Mouse (Mus musculus): ENCODE measurements around the gene Ptprk. TPM values are rescaled to one million over a fixed set of nuclear protein-coding genes. Genes with fewer than 3 reads are reported as not detected.

Gene Ptprk
- polyA plus RNA-seq, 1 experiment from 2014 or later: 22.1 TPM

GRCm38 (mm10) chr10:28366065-28366677 is 291.6 kb downstream of the Ptprk start:
- WGBS: 78% methylated on average over 5 of the region's 5 CpGs
- no peak overlapping the region for H3K4me3 ChIP-seq
- H3K27me3 ChIP-seq (ENCODE audit: insufficient read depth, poor library complexity, severe bottlenecking): no peaks in the 10 kb centered on the region
- DNase-seq (ENCODE audit: low spot score): no peak
- H3K27ac ChIP-seq: no peak overlapping the region
- H3K4me1 ChIP-seq (replicated peaks): no peaks in the 10 kb centered on the region
- no peaks in the 10 kb centered on the region for H3K9me3 ChIP-seq
- no peaks in the 10 kb centered on the region for H3K36me3 ChIP-seq

DNA sequence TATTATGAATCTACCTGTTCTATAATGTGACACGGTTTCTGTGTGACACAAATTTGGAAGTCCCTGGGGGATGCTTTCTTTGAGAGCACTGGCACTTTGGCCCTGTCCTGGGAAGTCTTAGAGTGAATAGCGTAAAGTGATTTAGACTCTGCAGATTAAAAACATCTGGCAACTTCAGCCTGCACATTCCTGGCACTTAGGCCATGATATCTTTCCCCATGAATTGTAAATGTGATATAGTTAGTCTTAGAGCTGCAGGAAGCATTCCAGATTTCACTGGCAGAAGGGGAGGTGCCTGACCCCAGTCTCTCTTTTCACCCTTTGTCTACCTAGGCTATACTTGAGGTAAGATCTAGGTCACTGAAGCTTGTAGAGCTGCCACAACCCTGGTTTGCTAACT is 295.2 kb downstream of the Ptprk start:
- Histone ChIP-seq H3K36me3 (no peaks in the 10 kb centered on the region), H3K4me1 (replicated peaks) (no peaks in the 10 kb centered on the region), H3K27me3 (ENCODE audit: insufficient read depth, poor library complexity, severe bottlenecking) (no peaks in the 10 kb centered on the region), H3K4me3 (no peak overlapping the region), H3K9me3 (no peaks in the 10 kb centered on the region), H3K27ac (no peak overlapping the region)
- no peak for DNase-seq (ENCODE audit: low spot score)
- 83% methylated on average over 2 of the region's 2 CpGs for WGBS

- WGBS: 89% methylated on average over 1 of the region's 1 CpGs
- DNase-seq (ENCODE audit: low spot score): no peak
- Histone ChIP-seq H3K9me3 (no peaks in the 10 kb centered on the region), H3K4me1 (replicated peaks) (no peaks in the 10 kb centered on the region), H3K36me3 (no peaks in the 10 kb centered on the region), H3K27ac (no peak overlapping the region), H3K4me3 (no peak overlapping the region), H3K27me3 (ENCODE audit: insufficient read depth, poor library complexity, severe bottlenecking) (no peaks in the 10 kb centered on the region)
These were observed 300.3 kb downstream of the Ptprk start for GRCm38 (mm10) chr10:28374874-28375273.

- Histone ChIP-seq H3K9me3 (no peaks in the 10 kb centered on the region), H3K4me3 (no peak overlapping the region), H3K4me1 (replicated peaks) (no peaks in the 10 kb centered on the region), H3K27ac (no peak overlapping the region), H3K27me3 (ENCODE audit: insufficient read depth, poor library complexity, severe bottlenecking) (no peaks in the 10 kb centered on the region), H3K36me3 (no peaks in the 10 kb centered on the region)
- no peak for DNase-seq (ENCODE audit: low spot score)
- 90% methylated on average over 7 of the region's 7 CpGs for WGBS
These were observed 305.3 kb downstream of the Ptprk start for GRCm38 (mm10) chr10:28379752-28380488.

DNA sequence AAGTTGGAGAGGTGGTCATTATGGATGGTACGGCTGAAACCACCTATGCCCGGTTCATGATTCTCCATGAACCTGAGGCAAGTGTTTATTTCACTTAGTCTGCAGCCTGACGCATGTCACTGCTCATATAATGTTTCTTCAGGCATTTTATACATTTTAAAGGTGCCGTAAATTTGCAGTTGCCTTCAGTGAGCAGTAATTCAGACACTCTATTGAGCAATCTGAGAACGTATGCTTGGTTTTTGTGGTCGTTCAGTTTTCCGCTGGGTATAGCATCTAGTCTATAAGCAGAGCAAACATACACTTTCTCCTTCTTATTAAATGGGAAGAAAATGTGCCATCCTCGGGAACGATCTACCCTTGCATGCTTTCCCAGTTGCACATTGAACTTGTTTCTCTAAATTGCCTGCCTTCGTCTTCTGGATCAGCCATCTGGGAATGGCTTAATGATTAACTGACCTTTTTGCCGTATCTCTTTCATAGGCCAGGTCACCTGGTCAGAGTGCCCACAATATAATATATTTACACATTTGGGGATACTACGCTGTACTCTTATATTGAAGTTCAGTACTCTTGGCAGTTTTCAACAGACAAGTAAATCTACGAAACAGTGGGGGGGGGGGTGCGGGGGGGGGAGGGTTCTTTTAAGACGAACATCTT is 313.1 kb downstream of the Ptprk start:
- Histone ChIP-seq H3K4me3 (no peak overlapping the region), H3K36me3 (no peaks in the 10 kb centered on the region), H3K27me3 (ENCODE audit: insufficient read depth, poor library complexity, severe bottlenecking) (no peaks in the 10 kb centered on the region), H3K27ac (no peak overlapping the region), H3K9me3 (no peaks in the 10 kb centered on the region), H3K4me1 (replicated peaks) (no peaks in the 10 kb centered on the region)
- WGBS: 89% methylated on average over 15 of the region's 15 CpGs
- DNase-seq (ENCODE audit: low spot score): no peak

- 89% methylated on average over 5 of the region's 5 CpGs for whole genome bisulfite sequencing
- Histone ChIP-seq H3K4me3 (no peak overlapping the region), H3K36me3 (no peaks in the 10 kb centered on the region), H3K27ac (no peak overlapping the region), H3K4me1 (replicated peaks) (no peaks in the 10 kb centered on the region), H3K9me3 (no peaks in the 10 kb centered on the region), H3K27me3 (ENCODE audit: insufficient read depth, poor library complexity, severe bottlenecking) (no peaks in the 10 kb centered on the region)
- DNase-seq (ENCODE audit: low spot score): no peak
These were observed 316.5 kb downstream of the Ptprk start for GRCm38 (mm10) chr10:28391168-28391567.

DNA sequence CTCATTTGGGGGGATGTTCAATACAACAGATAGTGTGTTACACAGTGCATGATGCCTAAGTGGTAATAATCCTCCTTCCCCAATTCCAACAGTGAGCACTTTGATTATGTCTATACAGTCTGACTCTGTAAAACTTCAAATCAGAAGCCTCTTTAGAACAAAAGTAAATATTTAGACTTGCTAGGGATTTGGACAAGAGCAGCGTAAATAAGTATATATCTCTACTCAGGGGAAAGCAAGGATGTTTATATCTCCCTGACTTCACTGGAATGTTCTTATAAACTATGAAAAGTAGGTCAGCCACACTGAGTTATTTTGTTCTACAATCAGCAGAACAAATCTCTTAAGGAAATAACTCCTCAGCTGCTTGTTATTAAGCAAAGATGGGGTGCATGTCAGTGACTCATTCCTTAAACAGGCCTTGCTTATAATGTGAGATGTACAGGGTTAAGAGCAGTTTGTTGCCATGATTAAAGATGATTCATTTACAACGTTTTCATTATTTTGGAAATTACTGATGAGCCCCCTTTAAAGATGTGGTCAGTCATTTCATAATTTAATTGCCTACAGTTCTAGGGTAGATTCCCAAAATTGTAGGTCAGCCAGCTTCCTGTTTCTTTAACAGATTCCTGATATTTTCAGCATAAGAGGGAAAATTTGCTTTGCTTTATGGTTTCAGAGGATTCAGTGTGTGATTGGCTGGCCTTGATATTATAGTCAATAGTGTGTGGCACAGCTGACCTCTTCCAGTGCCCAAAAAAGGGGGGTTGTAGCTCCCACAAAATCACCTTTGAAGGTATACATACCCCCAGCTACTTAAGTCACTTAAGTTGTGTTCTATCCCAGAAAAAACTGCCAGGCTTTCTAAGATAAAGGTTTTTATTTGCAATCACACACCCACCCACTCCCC is 321.2 kb downstream of the Ptprk start:
- WGBS: 84% methylated on average over 2 of the region's 2 CpGs
- H3K27ac ChIP-seq: no peak overlapping the region
- DNase-seq (ENCODE audit: low spot score): no peak
- H3K36me3 ChIP-seq: no peaks in the 10 kb centered on the region
- H3K4me1 ChIP-seq (replicated peaks): no peaks in the 10 kb centered on the region
- H3K9me3 ChIP-seq: no peaks in the 10 kb centered on the region
- H3K27me3 ChIP-seq (ENCODE audit: insufficient read depth, poor library complexity, severe bottlenecking): no peaks in the 10 kb centered on the region
- H3K4me3 ChIP-seq: no peak overlapping the region

DNA sequence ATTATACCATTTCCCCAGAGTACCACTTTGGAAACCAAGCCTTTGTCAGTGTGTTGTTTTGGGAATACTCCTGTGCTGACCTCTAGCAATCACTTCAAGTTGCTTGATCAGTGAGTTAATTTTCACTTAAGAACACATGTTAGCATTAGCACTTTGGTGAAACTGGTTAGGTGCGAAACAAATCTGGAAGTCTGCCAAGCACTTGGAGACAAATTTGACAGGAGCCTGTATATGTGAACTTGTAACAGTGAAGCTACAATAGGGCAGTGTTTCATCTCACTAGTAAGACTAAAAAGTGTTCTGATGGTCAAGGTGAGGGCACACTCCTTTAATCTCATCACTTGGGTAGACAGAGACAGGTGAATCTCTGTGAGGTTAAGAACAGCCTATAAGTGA is 321.9 kb downstream of the Ptprk start:
- WGBS: 93% methylated on average over 1 of the region's 1 CpGs
- H3K9me3 ChIP-seq: no peaks in the 10 kb centered on the region

DNA sequence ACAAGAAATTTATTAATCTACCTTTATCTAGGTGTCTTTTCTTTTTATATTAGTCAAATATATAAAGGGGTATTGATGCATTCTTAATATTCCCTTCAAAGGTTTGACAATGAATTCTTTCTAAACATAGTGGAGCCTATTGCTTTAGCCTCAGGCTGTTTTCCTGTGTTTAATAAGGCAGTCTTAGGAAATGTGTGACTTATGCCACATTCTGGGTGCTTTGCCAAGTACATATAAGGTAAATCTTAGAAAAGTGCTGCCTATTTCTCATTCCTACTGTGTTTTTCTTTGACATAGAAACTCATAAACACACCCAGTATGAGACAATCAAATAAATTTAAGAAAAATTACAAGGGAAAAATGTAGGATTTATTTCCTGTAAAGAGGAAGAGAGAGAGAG is 327.2 kb downstream of the Ptprk start:
- no peaks in the 10 kb centered on the region for H3K4me1 ChIP-seq (replicated peaks)
- H3K27me3 ChIP-seq (ENCODE audit: insufficient read depth, poor library complexity, severe bottlenecking): no peaks in the 10 kb centered on the region
- H3K27ac ChIP-seq: no peak overlapping the region
- no peaks in the 10 kb centered on the region for H3K36me3 ChIP-seq
- no peak overlapping the region for H3K4me3 ChIP-seq
- H3K9me3 ChIP-seq: no peaks in the 10 kb centered on the region
- DNase-seq (ENCODE audit: low spot score): no peak

More for the DNA sequence above, 321.9 kb downstream of the Ptprk start:
- H3K36me3 ChIP-seq: no peaks in the 10 kb centered on the region
- no peaks in the 10 kb centered on the region for H3K27me3 ChIP-seq (ENCODE audit: insufficient read depth, poor library complexity, severe bottlenecking)
- DNase-seq (ENCODE audit: low spot score): no peak
- H3K27ac ChIP-seq: no peak overlapping the region
- no peak overlapping the region for H3K4me3 ChIP-seq
- H3K4me1 ChIP-seq (replicated peaks): no peaks in the 10 kb centered on the region

DNA sequence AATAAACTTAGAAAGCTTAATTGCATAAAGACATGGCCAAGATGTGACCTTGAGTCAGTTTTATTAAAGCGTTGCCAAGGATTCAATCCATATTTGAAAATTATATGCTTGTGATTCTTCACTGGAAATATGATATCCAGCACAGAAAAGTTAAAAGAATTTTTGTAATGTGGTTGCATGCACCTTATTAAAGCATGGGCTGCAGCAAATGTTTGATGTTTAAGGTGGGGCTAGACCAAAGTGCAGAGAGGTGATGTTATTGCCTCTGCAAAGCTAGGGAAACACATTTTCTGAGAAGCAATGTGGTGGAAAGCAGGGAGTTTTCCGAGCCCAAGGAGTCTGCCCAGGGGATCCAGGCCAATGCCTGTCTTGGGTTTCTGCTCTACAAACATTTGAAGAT is 334.4 kb downstream of the Ptprk start:
- Histone ChIP-seq H3K9me3 (no peaks in the 10 kb centered on the region), H3K4me3 (no peak overlapping the region), H3K4me1 (replicated peaks) (no peaks in the 10 kb centered on the region), H3K36me3 (no peaks in the 10 kb centered on the region), H3K27ac (no peak overlapping the region), H3K27me3 (ENCODE audit: insufficient read depth, poor library complexity, severe bottlenecking) (no peaks in the 10 kb centered on the region)
- no peak for DNase-seq (ENCODE audit: low spot score)
- WGBS: 76% methylated on average over 2 of the region's 2 CpGs

DNA sequence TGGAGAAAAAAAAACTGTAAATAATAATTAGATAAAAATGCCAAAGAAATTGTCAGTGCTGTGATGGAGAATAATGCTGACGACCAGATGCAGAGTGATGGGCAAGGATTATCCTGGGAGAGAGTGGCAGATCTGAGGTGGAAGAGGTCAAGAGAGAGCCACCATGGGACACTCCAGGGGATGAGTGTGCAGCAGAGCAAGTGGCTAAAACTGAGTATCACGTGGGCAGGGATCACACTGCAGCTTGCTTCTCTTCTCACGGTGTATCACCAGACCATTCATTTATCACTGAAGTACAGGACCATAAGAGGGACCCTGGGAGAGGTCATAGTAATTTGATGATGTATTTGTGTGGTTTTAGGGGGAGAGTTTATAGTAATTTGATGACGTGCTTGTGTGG is 340.2 kb downstream of the Ptprk start:
- WGBS: 62% methylated on average over 4 of the region's 4 CpGs
- H3K27ac ChIP-seq: no peak overlapping the region

GRCm38 (mm10) chr10:28422622-28423021 is 348.0 kb downstream of the Ptprk start:
- 57% methylated on average over 3 of the region's 3 CpGs for WGBS
- no peaks in the 10 kb centered on the region for H3K27me3 ChIP-seq (ENCODE audit: insufficient read depth, poor library complexity, severe bottlenecking)
- H3K4me1 ChIP-seq (replicated peaks): no peaks in the 10 kb centered on the region
- H3K4me3 ChIP-seq: no peak overlapping the region
- H3K9me3 ChIP-seq: no peaks in the 10 kb centered on the region
- no peak overlapping the region for H3K27ac ChIP-seq
- no peak for DNase-seq (ENCODE audit: low spot score)
- no peaks in the 10 kb centered on the region for H3K36me3 ChIP-seq

More for the DNA sequence above, 340.2 kb downstream of the Ptprk start:
- no peaks in the 10 kb centered on the region for H3K36me3 ChIP-seq
- no peaks in the 10 kb centered on the region for H3K27me3 ChIP-seq (ENCODE audit: insufficient read depth, poor library complexity, severe bottlenecking)
- H3K9me3 ChIP-seq: no peaks in the 10 kb centered on the region
- DNase-seq (ENCODE audit: low spot score): no peak
- no peak overlapping the region for H3K4me3 ChIP-seq
- peaks cover 7% of the 10 kb centered on the region; the same call in 1 of the 2 replicates for H3K4me1 ChIP-seq (replicated peaks)

Measured in hindbrain, embryonic 10.5 days (tissue).